Mouse (Mus musculus): ENCODE data around the gene Ttc9c. TPM values are rescaled to one million over a fixed set of nuclear protein-coding genes. Genes with fewer than 3 reads are reported as not detected.

The Ttc9c gene
- polyA plus RNA-seq, 1 experiment from 2014 or later = 55.6 TPM

GRCm38 (mm10) chr19:8760757-8761156 is 58.4 kb downstream of the Ttc9c start:
- 80% methylated on average over 2 of the region's 2 CpGs for WGBS

More at GRCm38 (mm10) chr19:8760757-8761156, 58.4 kb downstream of the Ttc9c start:
- H3K9me3 ChIP-seq (replicated peaks) = no peaks in the 10 kb centered on the region; the same call in 1 of the 2 replicates
- H3K4me3 ChIP-seq = no peak overlapping the region
- peaks cover 36% of the 10 kb centered on the region for H3K36me3 ChIP-seq
- H3K27ac ChIP-seq = no peak overlapping the region
- H3K4me2 ChIP-seq (replicated peaks) = no peak overlapping the region
- peaks cover 23% of the 10 kb centered on the region for H3K4me1 ChIP-seq
- no peak for ATAC-seq (ENCODE audit: low FRiP score)
- H3K9ac ChIP-seq = no peak overlapping the region
- no peaks in the 10 kb centered on the region for H3K27me3 ChIP-seq

Other genes with a start within 250 kb of the Ttc9c start
- 0.89 and 0.93 TPM in 2 replicates for gene Slc22a8, start 228.1 kb downstream of the Ttc9c start, polyA plus RNA-seq (2016; fragmentation: Nextera tagmentation; extraction: Ambion mirVana)
- gene Slc22a6, start 201.3 kb downstream of the Ttc9c start, polyA plus RNA-seq (2016; fragmentation: Nextera tagmentation; extraction: Ambion mirVana) = 3.3 and 3.7 TPM in 2 replicates
- gene Chrm1, start 155.5 kb downstream of the Ttc9c start, polyA plus RNA-seq (2016; fragmentation: Nextera tagmentation; extraction: Ambion mirVana) = 0.61 and 0.94 TPM in 2 replicates
- 126 and 127 TPM in 2 replicates for gene Slc3a2, start 96.0 kb downstream of the Ttc9c start, polyA plus RNA-seq (2016; fragmentation: Nextera tagmentation; extraction: Ambion mirVana)
- 72.6 and 73.3 TPM in 2 replicates for gene Wdr74, start 83.5 kb downstream of the Ttc9c start, polyA plus RNA-seq (2016; fragmentation: Nextera tagmentation; extraction: Ambion mirVana)
- gene 1700092M07Rik, start 78.6 kb downstream of the Ttc9c start, polyA plus RNA-seq (2016; fragmentation: Nextera tagmentation; extraction: Ambion mirVana) = 2.4 and 4.5 TPM in 2 replicates
- 128 and 132 TPM in 2 replicates for gene Stx5a, start 77.9 kb downstream of the Ttc9c start, polyA plus RNA-seq (2016; fragmentation: Nextera tagmentation; extraction: Ambion mirVana)
- gene Nxf1, start 62.3 kb downstream of the Ttc9c start, polyA plus RNA-seq (2016; fragmentation: Nextera tagmentation; extraction: Ambion mirVana) = 190 and 196 TPM in 2 replicates
- gene Tmem223, start 48.3 kb downstream of the Ttc9c start, polyA plus RNA-seq (2016; fragmentation: Nextera tagmentation; extraction: Ambion mirVana) = 189 and 213 TPM in 2 replicates
- gene Tmem179b, start 44.9 kb downstream of the Ttc9c start, polyA plus RNA-seq (2016; fragmentation: Nextera tagmentation; extraction: Ambion mirVana) = 36.9 and 39.7 TPM in 2 replicates
- 31.8 and 32.4 TPM in 2 replicates for gene Taf6l, start 32.9 kb downstream of the Ttc9c start, polyA plus RNA-seq (2016; fragmentation: Nextera tagmentation; extraction: Ambion mirVana)
- 146 and 149 TPM in 2 replicates for gene Polr2g, start 20.8 kb downstream of the Ttc9c start, polyA plus RNA-seq (2016; fragmentation: Nextera tagmentation; extraction: Ambion mirVana)
- gene Zbtb3, start 16.8 kb downstream of the Ttc9c start, polyA plus RNA-seq (2016; fragmentation: Nextera tagmentation; extraction: Ambion mirVana) = 6.5 and 7.4 TPM in 2 replicates
- 6.2 and 6.8 TPM in 2 replicates for gene Hnrnpul2, start 677 bp upstream of the Ttc9c start, polyA plus RNA-seq (2016; fragmentation: Nextera tagmentation; extraction: Ambion mirVana)
- not detected in 2 replicates for gene AC129217.1, start 10.4 kb upstream of the Ttc9c start, polyA plus RNA-seq (2016; fragmentation: Nextera tagmentation; extraction: Ambion mirVana)
- gene Bscl2, start 18.1 kb upstream of the Ttc9c start, polyA plus RNA-seq (2016; fragmentation: Nextera tagmentation; extraction: Ambion mirVana) = 65.8 and 66.1 TPM in 2 replicates
- 171 and 176 TPM in 2 replicates for gene Gng3, start 19.9 kb upstream of the Ttc9c start, polyA plus RNA-seq (2016; fragmentation: Nextera tagmentation; extraction: Ambion mirVana)
- gene Lrrn4cl, start 31.4 kb upstream of the Ttc9c start, polyA plus RNA-seq (2016; fragmentation: Nextera tagmentation; extraction: Ambion mirVana) = 0.49 and 0.82 TPM in 2 replicates
- gene Ubxn1, start 52.2 kb upstream of the Ttc9c start, polyA plus RNA-seq (2016; fragmentation: Nextera tagmentation; extraction: Ambion mirVana) = 166 and 175 TPM in 2 replicates
- 62.1 and 64.7 TPM in 2 replicates for gene Uqcc3, start 61.6 kb upstream of the Ttc9c start, polyA plus RNA-seq (2016; fragmentation: Nextera tagmentation; extraction: Ambion mirVana)
- 69.0 and 69.5 TPM in 2 replicates for gene Lbhd1, start 64.4 kb upstream of the Ttc9c start, polyA plus RNA-seq (2016; fragmentation: Nextera tagmentation; extraction: Ambion mirVana)
- not detected in 2 replicates for gene Gm49403, start 64.6 kb upstream of the Ttc9c start, polyA plus RNA-seq (2016; fragmentation: Nextera tagmentation; extraction: Ambion mirVana)
- 74.3 and 87.4 TPM in 2 replicates for gene 1810009A15Rik, start 69.5 kb upstream of the Ttc9c start, polyA plus RNA-seq (2016; fragmentation: Nextera tagmentation; extraction: Ambion mirVana)
- gene Gm49416, start 69.6 kb upstream of the Ttc9c start, polyA plus RNA-seq (2016; fragmentation: Nextera tagmentation; extraction: Ambion mirVana) = not detected in 2 replicates
- gene Ints5, start 73.7 kb upstream of the Ttc9c start, polyA plus RNA-seq (2016; fragmentation: Nextera tagmentation; extraction: Ambion mirVana) = 43.4 and 45.2 TPM in 2 replicates
- 114 and 118 TPM in 2 replicates for gene Ganab, start 78.7 kb upstream of the Ttc9c start, polyA plus RNA-seq (2016; fragmentation: Nextera tagmentation; extraction: Ambion mirVana)
- 79.6 and 82.8 TPM in 2 replicates for gene B3gat3, start 101.0 kb upstream of the Ttc9c start, polyA plus RNA-seq (2016; fragmentation: Nextera tagmentation; extraction: Ambion mirVana)
- gene Rom1, start 110.0 kb upstream of the Ttc9c start, polyA plus RNA-seq (2016; fragmentation: Nextera tagmentation; extraction: Ambion mirVana) = 1.8 and 3.2 TPM in 2 replicates
- gene Eml3, start 110.2 kb upstream of the Ttc9c start, polyA plus RNA-seq (2016; fragmentation: Nextera tagmentation; extraction: Ambion mirVana) = 17.0 and 17.1 TPM in 2 replicates
- 174 and 185 TPM in 2 replicates for gene Mta2, start 122.5 kb upstream of the Ttc9c start, polyA plus RNA-seq (2016; fragmentation: Nextera tagmentation; extraction: Ambion mirVana)
- 32.3 and 35.7 TPM in 2 replicates for gene Tut1, start 134.5 kb upstream of the Ttc9c start, polyA plus RNA-seq (2016; fragmentation: Nextera tagmentation; extraction: Ambion mirVana)
- 352 and 372 TPM in 2 replicates for gene Eef1g, start 147.7 kb upstream of the Ttc9c start, polyA plus RNA-seq (2016; fragmentation: Nextera tagmentation; extraction: Ambion mirVana)
- 12.7 and 15.4 TPM in 2 replicates for gene Ahnak, start 170.0 kb upstream of the Ttc9c start, polyA plus RNA-seq (2016; fragmentation: Nextera tagmentation; extraction: Ambion mirVana)

All from hindbrain, embryonic 12.5 days (tissue).